15 mouse cellular contexts compared by ENCODE assay signal in genomic region chr6:50503779-50504178, GRCm38 (mm10). TPM values are rescaled to one million over a fixed set of nuclear protein-coding genes. Genes with fewer than 3 reads are reported as not detected.
DNase-seq lines count a peak whose midpoint lies in the region; ATAC-seq and TF ChIP-seq lines count a peak whose summit lies in the region.
"Had no signal": no experiment of that assay in that cellular context is flagged by ENCODE, and none has a peak within 500 bp of the region (broad histone marks: within the 10 kb centered on the region; RNA-seq: fewer than 3 reads in every experiment).

No protein-coding gene starts in this region.

- WGBS in forebrain, embryonic 14.5 days = 65% methylated on average over 8 of the region's 8 CpGs
- 76% methylated on average over 8 of the region's 8 CpGs for WGBS in forebrain, embryonic 11.5 days
- 34% methylated on average over 8 of the region's 8 CpGs for WGBS in limb, embryonic 11.5 days
- 72% methylated on average over 8 of the region's 8 CpGs for WGBS in limb, embryonic 10.5 days
- WGBS in limb, embryonic 15.5 days = 19% methylated on average over 8 of the region's 8 CpGs

- no peak overlapping the region for H3K4me3 ChIP-seq in forebrain, embryonic 14.5 days (ENCODE audit: low read depth, low read length)
- no peak overlapping the region for H3K4me3 ChIP-seq in forebrain, embryonic 11.5 days (ENCODE audit: low read depth, low read length)
- H3K4me3 ChIP-seq in limb, embryonic 11.5 days (ENCODE audit: low read depth, low read length) = no peak overlapping the region
- H3K4me3 ChIP-seq in limb, embryonic 10.5 days = no peak overlapping the region
- H3K4me3 ChIP-seq in G1E (ENCODE audit: low read depth, low read length) = peak overlapping the region; percentile 67
- no peak overlapping the region for H3K4me3 ChIP-seq in limb, embryonic 15.5 days
- H3K4me3 ChIP-seq: heart, embryonic 10.5 days; myocyte had no signal

- no peaks in the 10 kb centered on the region for H3K36me3 ChIP-seq in forebrain, embryonic 14.5 days (ENCODE audit: control insufficient read depth, insufficient read depth, low read length)
- no peaks in the 10 kb centered on the region for H3K36me3 ChIP-seq in forebrain, embryonic 11.5 days (ENCODE audit: control insufficient read depth, insufficient read depth, low read length)
- H3K36me3 ChIP-seq in limb, embryonic 11.5 days (ENCODE audit: control insufficient read depth, insufficient read depth, low read length) = no peaks in the 10 kb centered on the region
- no peaks in the 10 kb centered on the region for H3K36me3 ChIP-seq in limb, embryonic 10.5 days
- H3K36me3 ChIP-seq in G1E (replicated peaks) = peaks cover 28% of the 10 kb centered on the region
- no peaks in the 10 kb centered on the region for H3K36me3 ChIP-seq in limb, embryonic 15.5 days
- H3K36me3 ChIP-seq: heart, embryonic 10.5 days had no signal

- H3K9me3 ChIP-seq in forebrain, embryonic 14.5 days (replicated peaks; ENCODE audit: control insufficient read depth, low read length) = no peaks in the 10 kb centered on the region
- H3K9me3 ChIP-seq in forebrain, embryonic 11.5 days (ENCODE audit: control insufficient read depth, low read length) = no peaks in the 10 kb centered on the region
- no peaks in the 10 kb centered on the region for H3K9me3 ChIP-seq in limb, embryonic 11.5 days (ENCODE audit: control insufficient read depth, low read length)
- H3K9me3 ChIP-seq in limb, embryonic 10.5 days (replicated peaks) = no peaks in the 10 kb centered on the region
- H3K9me3 ChIP-seq in G1E (replicated peaks) = 0 out of 2 replicates have a peak, but pooled peaks cover 3% of the 10 kb centered on the region
- H3K9me3 ChIP-seq in limb, embryonic 15.5 days = no peaks in the 10 kb centered on the region
- H3K9me3 ChIP-seq: heart, embryonic 10.5 days had no signal

- no peak for TF ChIP-seq CTCF in G1E (IDR thresholded peaks at IDR 0.05; ENCODE audit: low read depth, low read length)

- no peaks in the 10 kb centered on the region for H3K4me1 ChIP-seq in forebrain, embryonic 14.5 days (ENCODE audit: control insufficient read depth, insufficient read depth, low read length)
- no peaks in the 10 kb centered on the region for H3K4me1 ChIP-seq in forebrain, embryonic 11.5 days (replicated peaks; ENCODE audit: control insufficient read depth, insufficient read depth, low read length)
- H3K4me1 ChIP-seq in limb, embryonic 11.5 days (ENCODE audit: control insufficient read depth, insufficient read depth, low read length) = peaks cover 9% of the 10 kb centered on the region; the same call in 1 of the 2 replicates
- peaks cover 11% of the 10 kb centered on the region for H3K4me1 ChIP-seq in limb, embryonic 10.5 days
- H3K4me1 ChIP-seq in G1E (ENCODE audit: insufficient read depth, low read depth, low read length) = peaks cover 47% of the 10 kb centered on the region
- H3K4me1 ChIP-seq in limb, embryonic 15.5 days = peaks cover 11% of the 10 kb centered on the region
- H3K4me1 ChIP-seq: heart, embryonic 10.5 days had no signal

- no peak overlapping the region for H3K4me2 ChIP-seq in forebrain, embryonic 14.5 days (ENCODE audit: low read length)
- H3K4me2 ChIP-seq in forebrain, embryonic 11.5 days (ENCODE audit: low read depth, low read length, severe bottlenecking) = no peak overlapping the region
- no peak overlapping the region for H3K4me2 ChIP-seq in limb, embryonic 11.5 days (ENCODE audit: low read depth, severe bottlenecking)
- H3K4me2 ChIP-seq in limb, embryonic 15.5 days = no peak overlapping the region

- peak; percentile 22 for DNase-seq in forebrain, embryonic 14.5 days (ENCODE audit: low spot score)
- no peak for DNase-seq in forebrain, embryonic 11.5 days (ENCODE audit: low spot score)
- DNase-seq in limb, embryonic 11.5 days (ENCODE audit: low spot score) = peak; percentile 38
- DNase-seq in limb, embryonic 10.5 days (ENCODE audit: low spot score) = no peak
- no peak for DNase-seq in G1E (ENCODE audit: low spot score)
- no peak for DNase-seq in urinary bladder, postnatal 10 days (ENCODE audit: low spot score)
- no peak for DNase-seq in thymus, postnatal 25 days
- DNase-seq: cerebellum, adult 18-20 months; gastrocnemius, postnatal 14 days; heart, postnatal 14 days; lung, postnatal 14 days; right cerebral cortex, adult 18-20 months had no signal

- H3K27me3 ChIP-seq in forebrain, embryonic 14.5 days (replicated peaks; ENCODE audit: control insufficient read depth, insufficient read depth, low read length) = no peaks in the 10 kb centered on the region
- no peaks in the 10 kb centered on the region for H3K27me3 ChIP-seq in forebrain, embryonic 11.5 days (ENCODE audit: control insufficient read depth, insufficient read depth, low read length)
- H3K27me3 ChIP-seq in limb, embryonic 11.5 days (ENCODE audit: control insufficient read depth, insufficient read depth, low read length) = no peaks in the 10 kb centered on the region
- H3K27me3 ChIP-seq in limb, embryonic 10.5 days (ENCODE audit: low read depth, poor library complexity, severe bottlenecking) = no peaks in the 10 kb centered on the region
- H3K27me3 ChIP-seq in G1E (ENCODE audit: insufficient read depth, low read length) = no peaks in the 10 kb centered on the region; the same call in 1 of the 2 replicates
- no peaks in the 10 kb centered on the region for H3K27me3 ChIP-seq in limb, embryonic 15.5 days

- H3K27ac ChIP-seq in forebrain, embryonic 14.5 days (ENCODE audit: low read depth, low read length) = no peak overlapping the region
- H3K27ac ChIP-seq in forebrain, embryonic 11.5 days (ENCODE audit: low read depth, low read length) = no peak overlapping the region
- H3K27ac ChIP-seq in limb, embryonic 11.5 days (replicated peaks; ENCODE audit: low read depth, low read length) = peak overlapping the region; percentile 30; the same call in 1 of the 2 replicates
- no peak overlapping the region for H3K27ac ChIP-seq in limb, embryonic 10.5 days
- H3K27ac ChIP-seq in limb, embryonic 15.5 days = peak overlapping the region; percentile 12
- H3K27ac ChIP-seq: heart, embryonic 10.5 days had no signal

- ATAC-seq in forebrain, embryonic 14.5 days = no peak
- no peak for ATAC-seq in forebrain, embryonic 11.5 days (replicated peaks; ENCODE audit: low FRiP score)
- ATAC-seq in limb, embryonic 11.5 days (ENCODE audit: insufficient number of reproducible peaks, low FRiP score, low TSS enrichment, low read depth) = 0 out of 2 replicates have a peak, but pooled peaks have one; percentile 73
- no peak for ATAC-seq in G1E (ENCODE audit: extremely low read depth, insufficient number of reproducible peaks, low FRiP score, poor library complexity, severe bottlenecking)
- no peak for ATAC-seq in limb, embryonic 15.5 days (ENCODE audit: insufficient number of reproducible peaks, low FRiP score, low TSS enrichment, low read depth)

- no peak overlapping the region for H3K9ac ChIP-seq in forebrain, embryonic 14.5 days (ENCODE audit: low read length)
- no peak overlapping the region for H3K9ac ChIP-seq in forebrain, embryonic 11.5 days (ENCODE audit: low read length)
- no peak overlapping the region for H3K9ac ChIP-seq in limb, embryonic 11.5 days (ENCODE audit: low read length)
- H3K9ac ChIP-seq in limb, embryonic 15.5 days = no peak overlapping the region

RNA-seq across cellular contexts. Expression of gene Osbpl3, which starts 47.8 kb away (rescaled TPM):
- 2.8 and 3.5 TPM in 2 replicates for polyA plus RNA-seq in forebrain, embryonic 14.5 days (2014; fragmentation: Nextera tagmentation; extraction: Ambion mirVana)
- polyA plus RNA-seq in forebrain, embryonic 11.5 days (2014; fragmentation: Nextera tagmentation; extraction: Ambion mirVana) = 7.8 and 8.7 TPM in 2 replicates
- polyA plus RNA-seq in limb, embryonic 11.5 days (2014; fragmentation: Nextera tagmentation; extraction: Ambion mirVana) = 9.1 and 9.8 TPM in 2 replicates
- polyA plus RNA-seq in limb, embryonic 10.5 days (2016; fragmentation: Nextera tagmentation; extraction: Ambion mirVana) = 4.5 and 7.0 TPM in 2 replicates
- total RNA-seq in G1E (2014; fragmentation: Nextera tagmentation) (not detected in 2 replicates), G1E (2017) (0.06 and 0.16 TPM in 2 replicates)
- polyA plus RNA-seq in G1E (2012) = 0.02 TPM in 1 of 2 replicates, not detected in the other
- polyA plus RNA-seq in limb, embryonic 15.5 days (2015; fragmentation: Nextera tagmentation; extraction: Ambion mirVana) = 12.8 and 13.9 TPM in 2 replicates

Comparison
In these comparisons a context has a peak if more than half of its experiments do, and no peak if none do; other contexts are left out.
1. DNase-seq: peak in forebrain, embryonic 14.5 days (single experiment) and limb, embryonic 11.5 days (single experiment); none in forebrain, embryonic 11.5 days (single experiment), limb, embryonic 10.5 days (single experiment), G1E (single experiment), urinary bladder, postnatal 10 days (single experiment) and thymus, postnatal 25 days (single experiment).
2. H3K27ac ChIP-seq: peak in limb, embryonic 11.5 days (single experiment) and limb, embryonic 15.5 days (single experiment); none in forebrain, embryonic 14.5 days (single experiment), forebrain, embryonic 11.5 days (single experiment) and limb, embryonic 10.5 days (single experiment).